Mouse (Mus musculus): ENCODE data around the gene Zfp503. TPM values are rescaled to one million over a fixed set of nuclear protein-coding genes. Genes with fewer than 3 reads are reported as not detected.

Zfp503 gene
- total and polyA plus RNA-seq, 3 experiments, result 0.96 to 2.1 TPM; not detected in 1

DNA sequence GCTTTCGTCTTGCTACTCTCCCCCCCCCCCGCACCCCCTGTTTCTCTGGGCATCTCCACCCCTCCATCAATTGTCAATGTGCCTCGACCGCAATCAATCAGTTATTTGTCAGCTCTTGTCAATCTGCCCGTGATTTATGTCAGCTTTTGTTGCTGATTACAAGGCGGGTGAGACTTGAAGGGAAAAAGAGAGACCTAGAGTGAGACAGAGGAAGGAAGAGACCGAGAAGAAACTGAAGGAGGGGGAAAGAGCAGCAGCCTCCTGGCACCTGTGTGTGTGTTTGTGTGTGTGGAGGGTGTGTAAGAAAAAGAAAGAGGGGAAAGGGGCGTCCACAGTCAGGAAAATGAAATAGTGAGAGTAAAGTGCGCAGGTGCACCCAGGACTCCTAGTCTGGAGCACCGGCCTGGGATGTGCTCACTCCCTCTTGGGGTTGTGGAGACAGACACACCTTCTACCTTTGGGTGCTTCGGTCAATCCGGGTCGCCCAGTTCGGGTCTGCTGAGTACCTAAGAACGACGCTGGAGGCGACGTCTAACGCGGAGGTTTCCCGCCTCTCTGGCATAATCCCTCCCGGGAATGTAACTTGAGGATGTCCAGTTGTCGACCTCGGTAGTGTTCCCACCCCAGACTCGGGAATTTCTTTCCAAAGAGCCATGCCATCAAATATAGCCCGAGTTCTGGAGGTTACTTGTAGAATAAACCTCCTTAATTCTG, 667 bp downstream of the Zfp503 start:
- Histone ChIP-seq H3K9ac (ENCODE audit: control insufficient read depth, low read depth, low read length, poor library complexity, severe bottlenecking) (peak overlapping the region; percentile 32; the same call in 1 of the 2 replicates), H3K27ac (ENCODE audit: control insufficient read depth, low read depth, low read length) (no peak overlapping the region), H3K36me3 (ENCODE audit: control insufficient read depth in 1 of 2, insufficient read depth in 2 of 2, low read length in 2 of 2) (no peaks in the 10 kb centered on the region; a peak in 2 of 4 replicates), H3K4me3 (ENCODE audit: control insufficient read depth in 1 of 2, insufficient read depth in 1 of 2, low read depth in 2 of 2, low read length in 2 of 2) (no peak overlapping the region; a peak in 2 of 4 replicates), H3K79me2 (ENCODE audit: control insufficient read depth, insufficient read depth, low read length, poor library complexity) (peaks cover 7% of the 10 kb centered on the region), H3K4me1 (ENCODE audit: control insufficient read depth in 1 of 2, insufficient read depth in 2 of 2, low read length in 2 of 2) (peaks cover 2 to 3% of the 10 kb centered on the region in 2 experiments; a peak in 2 of 4 replicates), H3K27me3 (ENCODE audit: control insufficient read depth in 1 of 2, insufficient read depth in 2 of 2, low read length in 2 of 2) (no peaks in the 10 kb centered on the region), H3K9me3 (replicated peaks; ENCODE audit: insufficient read depth, low read length) (no peaks in the 10 kb centered on the region)
- no peak for DNase-seq (ENCODE audit: low read depth, low spot score)
- TF ChIP-seq ZC3H11A (IDR thresholded peaks at IDR 0.05; ENCODE audit: low read depth, low read length) (no peak), RCOR1 (IDR thresholded peaks at IDR 0.05; ENCODE audit: low read depth, low read length) (peak; percentile 67; the same call in 1 of the 2 replicates)

- DNase-seq (ENCODE audit: low read depth, low spot score), result peak; percentile 91
- TF ChIP-seq NRF1 (IDR thresholded peaks at IDR 0.05; ENCODE audit: insufficient read depth, low read depth, low read length, poor library complexity, severe bottlenecking) (0 out of 2 replicates have a peak, but pooled peaks have one; percentile 21), ZMIZ1 (IDR thresholded peaks at IDR 0.05; ENCODE audit: low read depth, low read length) (no peak), MXI1 (IDR thresholded peaks at IDR 0.05; ENCODE audit: low read depth, low read length) (peak; percentile 43; the same call in 1 of the 2 replicates), ZNF384 (IDR thresholded peaks at IDR 0.05; ENCODE audit: low read depth, low read length) (no peak), TAL1 (IDR thresholded peaks at IDR 0.05; ENCODE audit: low read length) (no peak), NELFE (IDR thresholded peaks at IDR 0.05; ENCODE audit: low read depth, low read length) (peak; percentile 60), E2F4 (IDR thresholded peaks at IDR 0.05; ENCODE audit: borderline replicate concordance, low read depth, low read length) (no peak), USF2 (IDR thresholded peaks at IDR 0.05; ENCODE audit: borderline replicate concordance in 1 of 2, insufficient read depth in 1 of 2, low read depth in 1 of 2, low read length in 2 of 2) (peak in 1 of 2 experiments; percentile 67; a peak in 2 of 4 replicates), RCOR1 (IDR thresholded peaks at IDR 0.05; ENCODE audit: low read depth, low read length) (no peak), BHLHE40 (IDR thresholded peaks at IDR 0.05; ENCODE audit: borderline replicate concordance, low read depth, low read length) (no peak), UBTF (IDR thresholded peaks at IDR 0.05; ENCODE audit: borderline replicate concordance, insufficient read depth, low read depth, low read length) (no peak), ELF1 (IDR thresholded peaks at IDR 0.05; ENCODE audit: low read depth, low read length) (no peak), SMC3 (IDR thresholded peaks at IDR 0.05; ENCODE audit: low read depth, low read length) (no peak), POLR2AphosphoS5 (IDR thresholded peaks at IDR 0.05; ENCODE audit: borderline replicate concordance, low read depth, low read length) (no peak), EP300 (IDR thresholded peaks at IDR 0.05; ENCODE audit: low read depth in 1 of 2, low read length in 2 of 2) (no peak), POLR2AphosphoS2 (IDR thresholded peaks at IDR 0.05; ENCODE audit: low read length) (no peak), MAFK (IDR thresholded peaks at IDR 0.05; ENCODE audit: borderline replicate concordance, low read depth, low read length) (no peak), ZC3H11A (IDR thresholded peaks at IDR 0.05; ENCODE audit: low read depth, low read length) (no peak), ZKSCAN1 (IDR thresholded peaks at IDR 0.05; ENCODE audit: low read depth, low read length) (no peak), MEF2A (IDR thresholded peaks at IDR 0.05; ENCODE audit: extremely low read depth, insufficient replicate concordance, low read depth, low read length, poor library complexity, severe bottlenecking) (no peak), CTCF (IDR thresholded peaks at IDR 0.05 in 2 of 3, conservative IDR thresholded peaks at IDR 0.05 in 1 of 3; ENCODE audit: control insufficient read depth in 1 of 3, insufficient read depth in 1 of 3, low read depth in 2 of 3, low read length in 3 of 3, poor library complexity in 1 of 3, severe bottlenecking in 1 of 3) (no peak), POLR2A (IDR thresholded peaks at IDR 0.05; ENCODE audit: control insufficient read depth in 1 of 2, insufficient read depth in 1 of 2, low read depth in 1 of 2, low read length in 2 of 2, poor library complexity in 1 of 2) (peak; percentile 49 to 76; a peak in 3 of 4 replicates), TBP (IDR thresholded peaks at IDR 0.05; ENCODE audit: low read depth, low read length) (no peak), MYB (IDR thresholded peaks at IDR 0.05; ENCODE audit: low read depth, low read length) (no peak), GATA1 (IDR thresholded peaks at IDR 0.05; ENCODE audit: low read depth, low read length) (no peak), MAZ (IDR thresholded peaks at IDR 0.05; ENCODE audit: low read depth, low read length) (peak; percentile 58; the same call in 1 of the 2 replicates)
Measured at GRCm38 (mm10) chr14:21987660-21988576, 1.5 kb downstream of the Zfp503 start.

More at GRCm38 (mm10) chr14:21987660-21988576, 1.5 kb downstream of the Zfp503 start:
- Histone ChIP-seq H3K27ac (ENCODE audit: control insufficient read depth, low read depth, low read length) (peak overlapping the region; percentile 73), H3K4me1 (ENCODE audit: control insufficient read depth in 1 of 2, insufficient read depth in 2 of 2, low read length in 2 of 2) (peaks cover 0 to 3% of the 10 kb centered on the region in 2 experiments; a peak in 1 of 4 replicates), H3K9me3 (replicated peaks; ENCODE audit: insufficient read depth, low read length) (no peaks in the 10 kb centered on the region), H3K27me3 (ENCODE audit: control insufficient read depth in 1 of 2, insufficient read depth in 2 of 2, low read length in 2 of 2) (no peaks in the 10 kb centered on the region), H3K79me2 (ENCODE audit: control insufficient read depth, insufficient read depth, low read length, poor library complexity) (peaks cover 6% of the 10 kb centered on the region), H3K36me3 (ENCODE audit: control insufficient read depth in 1 of 2, insufficient read depth in 2 of 2, low read length in 2 of 2) (no peaks in the 10 kb centered on the region; a peak in 2 of 4 replicates), H3K9ac (ENCODE audit: control insufficient read depth, low read depth, low read length, poor library complexity, severe bottlenecking) (peak overlapping the region; percentile 85), H3K4me3 (ENCODE audit: control insufficient read depth in 1 of 2, insufficient read depth in 1 of 2, low read depth in 2 of 2, low read length in 2 of 2) (peak overlapping the region; percentile 81 to 82)

Data from MEL (cell line).